Mouse (Mus musculus) stomach, embryonic 16.5 days (tissue): ENCODE data around the gene Tgfbr3. TPM values are rescaled to one million over a fixed set of nuclear protein-coding genes. Genes with fewer than 3 reads are reported as not detected.
"Not testable (repeated sequence)": the region's sequence is repeated elsewhere in the genome, so short reads cannot be mapped to it uniquely, and the experiment has no call there.

Source experiments
- ATAC-seq: fragments of 200-750 bp; cut with Nextera tagmentation; 2 replicates; pipeline ENCODE4 v1.8.0; 2017; ENCODE audit warnings: moderate number of reproducible peaks, moderate TSS enrichment; ENCODE audit not compliant: insufficient read depth, low FRiP score
- H3K27ac ChIP-seq: fragments of 300-500 bp; sonication (generic); 2 replicates; pipeline ENCODE4 v1.5.1; 2014; ENCODE audit warnings: low read length
- H3K27me3 ChIP-seq: fragments of 300-500 bp; sonication (generic); 2 replicates; pipeline ENCODE4 v1.6.1; 2014; ENCODE audit warnings: low read length, control low read depth, mixed read lengths; ENCODE audit not compliant: control insufficient read depth, insufficient read depth
- H3K36me3 ChIP-seq: fragments of 300-500 bp; sonication (generic); 2 replicates; pipeline ENCODE4 v1.6.1; 2014; ENCODE audit warnings: low read length; ENCODE audit not compliant: control insufficient read depth, insufficient read depth
- H3K4me1 ChIP-seq: fragments of 300-500 bp; sonication (generic); 2 replicates; pipeline ENCODE4 v1.6.1; 2014; ENCODE audit warnings: low read length, control low read depth, mixed read lengths; ENCODE audit not compliant: control insufficient read depth, insufficient read depth
- H3K4me2 ChIP-seq: fragments of 300-500 bp; sonication (generic); 2 replicates; pipeline ENCODE4 v1.6.1; 2014; ENCODE audit warnings: low read depth, low read length, mixed read lengths
- H3K4me3 ChIP-seq: fragments of 300-500 bp; sonication (generic); replicated peaks from 2 replicates; pipeline ENCODE4 v1.5.1; 2014; ENCODE audit warnings: mild to moderate bottlenecking, low read length
- H3K9ac ChIP-seq: fragments of 300-500 bp; sonication (generic); 2 replicates; pipeline ENCODE4 v1.6.1; 2014; ENCODE audit warnings: low read length
- H3K9me3 ChIP-seq: fragments of 300-500 bp; sonication (generic); replicated peaks from 2 replicates; pipeline ENCODE4 v1.6.1; 2016; ENCODE audit warnings: low read length, control low read depth; ENCODE audit not compliant: control insufficient read depth
- WGBS: fragments of 180-500 bp; shearing (Covaris S2); extraction: QIAGEN DNeasy Blood & Tissue Kit; methylation state at CpG from one replicate; pipeline ENCODE4 v1.1.7; 2014; 5-methylcytosine and 5-hydroxymethylcytosine counted together
- polyA plus RNA-seq: library from polyadenylated mRNA; unstranded; fragments of >200 nt; fragmentation: Nextera tagmentation; extraction: Ambion mirVana; gene quantifications from 2 replicates; pipeline ENCODE4 v1.2.1, GENCODE M21; 2015

Tgfbr3 gene
- polyA plus RNA-seq, 1 experiment from 2014 or later: 31.1 TPM

DNA sequence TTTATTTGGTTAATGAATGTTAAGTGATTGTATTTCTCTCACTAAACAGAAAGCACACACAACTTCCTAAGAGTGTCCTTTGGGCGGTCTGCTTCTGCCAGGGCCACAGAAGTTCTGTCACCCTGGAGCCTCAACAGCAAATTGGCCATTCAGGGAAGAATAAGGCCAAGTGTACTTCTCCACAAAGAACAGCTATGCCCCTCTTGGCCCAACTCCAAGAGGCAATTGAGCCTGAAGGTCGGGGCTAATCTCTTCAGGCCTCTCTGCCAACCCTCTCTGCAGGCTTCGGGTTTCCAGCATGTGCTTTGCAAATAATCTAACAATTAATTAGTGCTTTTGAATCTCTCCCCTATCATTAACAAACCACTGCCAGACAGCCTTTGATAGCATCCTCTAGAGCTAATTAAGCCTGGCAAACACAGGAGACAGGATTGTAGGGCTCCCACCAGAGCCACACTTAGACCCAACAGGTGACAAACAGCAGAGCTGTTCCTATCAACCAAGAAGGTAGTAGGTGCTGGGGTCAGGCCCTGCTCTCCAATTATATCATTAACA, 37.6 kb downstream of the Tgfbr3 start:
- Histone ChIP-seq H3K36me3 (peaks cover 10% of the 10 kb centered on the region; the same call in 1 of the 2 replicates), H3K9ac (no peak overlapping the region), H3K4me3 (no peak overlapping the region), H3K27me3 (no peaks in the 10 kb centered on the region), H3K9me3 (no peaks in the 10 kb centered on the region), H3K27ac (peak overlapping the region; percentile 63), H3K4me1 (peaks cover 26% of the 10 kb centered on the region), H3K4me2 (no peak overlapping the region)
- WGBS: 20% methylated on average over 3 of the region's 3 CpGs
- ATAC-seq: peak; percentile 63; the same call in 1 of the 2 replicates

DNA sequence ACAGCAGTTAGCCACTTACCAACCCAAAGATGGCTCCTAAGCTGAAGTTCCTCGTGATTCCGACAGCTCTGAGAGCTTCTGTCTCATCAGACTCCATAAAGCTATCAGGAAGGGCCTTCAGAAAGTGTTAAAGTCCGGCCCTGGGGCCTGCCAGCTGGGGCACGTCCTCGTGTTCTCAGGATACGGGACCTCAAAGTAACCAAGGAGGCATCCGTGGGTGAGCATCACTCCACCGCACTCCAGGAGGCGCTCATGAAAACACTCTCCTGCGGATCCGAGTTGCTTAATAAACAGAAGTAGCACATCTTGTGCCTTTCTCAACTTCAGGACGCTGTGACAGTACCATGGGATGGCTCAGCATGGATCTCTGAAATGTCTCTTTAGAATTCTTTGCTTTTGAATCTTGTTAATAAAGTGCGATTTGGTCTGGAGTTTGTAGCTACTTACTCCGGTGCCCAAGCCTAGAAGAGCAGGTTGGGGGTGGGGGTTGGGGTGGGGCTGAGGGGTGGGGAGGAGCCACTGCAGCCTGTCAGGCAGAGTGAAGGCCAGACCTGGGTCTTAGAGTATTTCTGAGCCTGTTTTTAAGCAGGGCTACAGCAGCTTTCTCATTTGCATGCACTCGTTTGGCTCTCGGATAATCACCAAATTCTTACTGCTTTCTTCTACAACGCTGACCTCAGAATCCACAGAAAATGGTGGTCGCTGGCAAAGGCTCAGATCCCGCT, 38.7 kb downstream of the Tgfbr3 start:
- Histone ChIP-seq H3K27me3 (no peaks in the 10 kb centered on the region), H3K4me2 (peak overlapping the region; percentile 0; the same call in 1 of the 2 replicates), H3K36me3 (peaks cover 10% of the 10 kb centered on the region; the same call in 1 of the 2 replicates), H3K4me1 (peaks cover 26% of the 10 kb centered on the region), H3K9me3 (no peaks in the 10 kb centered on the region), H3K9ac (no peak overlapping the region), H3K27ac (no peak overlapping the region; the same call in 1 of the 2 replicates), H3K4me3 (no peak overlapping the region)
- WGBS: 43% methylated on average over 19 of the region's 19 CpGs
- no peak for ATAC-seq

DNA sequence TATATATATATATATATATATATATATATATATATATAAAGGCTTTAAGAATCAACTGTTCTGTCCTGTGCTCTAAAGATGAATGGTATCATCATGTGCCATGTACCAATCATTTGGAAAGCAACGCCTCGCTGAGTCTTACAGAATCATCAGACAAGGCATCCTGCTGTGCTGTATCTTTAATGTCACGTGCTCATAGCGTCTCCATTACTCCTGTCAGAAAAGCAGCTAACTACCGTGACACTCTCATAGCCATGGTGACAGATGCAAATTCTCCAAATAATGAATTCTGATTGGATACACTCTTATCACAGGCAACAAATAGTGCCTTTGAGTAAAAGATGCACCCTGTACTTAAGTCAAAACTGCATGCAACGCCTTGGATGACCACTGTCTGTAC, 40.7 kb downstream of the Tgfbr3 start:
- no peak overlapping the region for H3K9ac ChIP-seq
- ATAC-seq: no peak
- WGBS: 95% methylated on average over 6 of the region's 6 CpGs

DNA sequence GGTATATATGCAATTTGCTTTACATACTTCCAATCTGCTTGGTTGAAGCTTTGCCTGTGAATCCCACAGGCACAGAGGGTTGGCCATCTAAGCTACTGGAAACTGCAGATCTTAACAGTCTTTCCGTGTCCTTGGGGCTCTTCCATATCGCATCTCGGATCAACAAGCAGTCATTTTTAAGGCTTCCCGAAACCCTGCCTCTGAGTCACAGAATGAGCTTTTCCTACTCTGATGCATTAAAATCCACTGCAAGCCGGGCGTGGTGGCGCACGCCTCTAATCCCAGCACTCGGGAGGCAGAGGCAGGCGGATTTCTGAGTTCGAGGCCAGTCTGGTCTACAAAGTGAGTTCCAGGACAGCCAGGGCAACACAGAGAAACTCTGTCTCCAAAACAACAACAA, 41.1 kb downstream of the Tgfbr3 start:
- H3K27ac ChIP-seq, H3K9ac ChIP-seq, H3K36me3 ChIP-seq, H3K27me3 ChIP-seq, H3K4me3 ChIP-seq, ATAC-seq, H3K9me3 ChIP-seq, H3K4me2 ChIP-seq: not testable (repeated sequence)
- WGBS: 94% methylated on average over 11 of the region's 11 CpGs
- H3K4me1 ChIP-seq: peaks cover 26% of the 10 kb centered on the region

More for the DNA sequence above, 40.7 kb downstream of the Tgfbr3 start:
- H3K9me3 ChIP-seq: no peaks in the 10 kb centered on the region
- H3K36me3 ChIP-seq: 0 out of 2 replicates have a peak, but pooled peaks cover 4% of the 10 kb centered on the region
- H3K4me3 ChIP-seq: no peak overlapping the region
- no peak overlapping the region for H3K27ac ChIP-seq
- H3K4me2 ChIP-seq: no peak overlapping the region
- H3K4me1 ChIP-seq: peaks cover 26% of the 10 kb centered on the region
- no peaks in the 10 kb centered on the region for H3K27me3 ChIP-seq

DNA sequence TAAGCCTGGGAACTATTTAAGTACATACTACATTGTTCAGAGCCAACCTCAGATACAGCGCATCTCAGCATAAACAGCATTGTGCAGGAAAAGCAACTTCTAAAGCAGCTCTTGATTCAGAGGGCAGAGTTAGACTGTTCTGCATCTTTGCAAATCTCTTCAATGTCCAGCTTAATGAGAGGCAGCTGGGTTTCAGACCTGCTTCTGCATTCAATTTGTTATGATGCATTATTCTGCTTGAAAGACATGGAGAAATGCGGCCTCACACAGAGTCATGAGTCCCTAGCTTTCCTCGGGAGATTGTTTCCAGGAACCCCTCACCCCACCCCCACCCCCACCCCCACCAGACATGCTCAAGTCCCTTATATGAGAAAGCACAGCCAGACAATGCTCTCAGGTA, 41.6 kb downstream of the Tgfbr3 start:
- H3K4me3 ChIP-seq: no peak overlapping the region
- H3K27ac ChIP-seq: no peak overlapping the region
- H3K9ac ChIP-seq: no peak overlapping the region
- H3K4me1 ChIP-seq: peaks cover 23% of the 10 kb centered on the region
- no peaks in the 10 kb centered on the region for H3K9me3 ChIP-seq
- no peaks in the 10 kb centered on the region for H3K27me3 ChIP-seq
- 0 out of 2 replicates have a peak, but pooled peaks cover 4% of the 10 kb centered on the region for H3K36me3 ChIP-seq
- no peak for ATAC-seq
- H3K4me2 ChIP-seq: no peak overlapping the region
- WGBS: 69% methylated on average over 3 of the region's 3 CpGs

DNA sequence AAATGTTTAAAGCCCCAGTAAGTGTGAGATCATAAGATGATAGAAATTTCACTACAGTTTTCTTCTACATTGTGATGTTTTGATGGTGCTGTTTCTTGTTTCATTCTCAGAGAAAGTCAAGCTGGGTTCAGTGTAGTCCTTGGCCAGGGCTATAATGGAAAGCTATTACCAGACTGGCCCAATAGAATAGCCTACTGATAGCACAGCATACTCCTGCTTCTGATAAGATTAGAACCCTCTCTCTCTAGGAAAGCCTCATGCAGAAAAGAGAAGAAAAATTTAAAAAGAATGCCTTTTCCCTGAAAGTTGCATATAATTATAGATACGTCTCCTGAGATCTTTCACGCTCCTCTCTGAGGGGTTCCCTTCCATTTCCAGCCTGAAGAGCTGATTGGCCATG, 46.0 kb downstream of the Tgfbr3 start:
- H3K4me1 ChIP-seq: peaks cover 10% of the 10 kb centered on the region
- H3K9me3 ChIP-seq: no peaks in the 10 kb centered on the region
- no peak overlapping the region for H3K4me3 ChIP-seq
- no peak overlapping the region for H3K4me2 ChIP-seq
- no peak overlapping the region for H3K27ac ChIP-seq
- WGBS: 91% methylated on average over 2 of the region's 2 CpGs
- no peaks in the 10 kb centered on the region for H3K36me3 ChIP-seq
- no peak for ATAC-seq
- no peak overlapping the region for H3K9ac ChIP-seq
- no peaks in the 10 kb centered on the region for H3K27me3 ChIP-seq

DNA sequence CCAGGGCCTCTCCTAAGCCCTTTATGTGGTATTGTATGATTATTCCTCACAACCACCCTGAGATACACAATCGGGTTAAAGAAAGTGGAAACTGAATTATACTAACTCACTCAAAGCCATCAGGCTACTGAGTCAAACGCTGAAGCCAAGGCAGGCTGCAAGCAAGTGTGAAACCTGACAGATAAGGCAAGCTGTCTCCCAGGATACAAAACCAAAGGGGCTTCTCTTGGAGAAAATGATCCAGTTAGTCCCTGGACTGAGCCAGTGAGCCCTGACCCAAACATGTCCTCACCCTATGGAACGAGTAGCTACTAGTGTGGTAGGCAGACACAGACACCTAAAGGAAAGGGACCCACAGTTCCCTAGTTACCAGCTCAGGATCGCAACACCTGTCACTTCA, 46.4 kb downstream of the Tgfbr3 start:
- H3K4me2 ChIP-seq: no peak overlapping the region
- WGBS: 69% methylated on average over 4 of the region's 4 CpGs

DNA sequence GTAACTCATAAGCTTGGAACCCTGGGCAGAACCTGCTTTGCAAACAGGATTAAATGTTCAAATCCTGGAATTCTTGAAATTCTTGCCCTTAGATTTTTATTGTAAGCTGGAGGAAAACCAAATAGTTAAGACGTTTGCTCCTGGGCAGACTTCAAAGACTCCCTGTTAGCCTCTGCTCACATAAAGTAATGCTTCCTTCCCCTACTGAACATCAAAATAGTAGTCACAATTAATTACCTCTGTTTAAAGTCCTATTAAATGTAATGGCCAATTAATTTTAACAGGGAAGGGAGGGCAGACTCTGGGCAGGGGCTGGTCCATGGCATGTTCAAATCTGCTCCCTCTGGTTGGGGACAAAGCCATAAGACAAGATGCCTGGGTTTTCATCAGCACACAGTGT, 49.2 kb downstream of the Tgfbr3 start:
- 39% methylated on average over 1 of the region's 1 CpGs for WGBS
- Histone ChIP-seq H3K9ac (no peak overlapping the region), H3K4me2 (no peak overlapping the region), H3K4me1 (peaks cover 39% of the 10 kb centered on the region), H3K27ac (no peak overlapping the region), H3K36me3 (no peaks in the 10 kb centered on the region), H3K4me3 (no peak overlapping the region), H3K27me3 (no peaks in the 10 kb centered on the region), H3K9me3 (no peaks in the 10 kb centered on the region)
- no peak for ATAC-seq

More for the DNA sequence above, 46.4 kb downstream of the Tgfbr3 start:
- H3K9me3 ChIP-seq: no peaks in the 10 kb centered on the region
- peaks cover 15% of the 10 kb centered on the region for H3K4me1 ChIP-seq
- no peaks in the 10 kb centered on the region for H3K36me3 ChIP-seq
- H3K27ac ChIP-seq: no peak overlapping the region
- no peak for ATAC-seq
- H3K4me3 ChIP-seq: no peak overlapping the region
- no peak overlapping the region for H3K9ac ChIP-seq
- H3K27me3 ChIP-seq: no peaks in the 10 kb centered on the region

DNA sequence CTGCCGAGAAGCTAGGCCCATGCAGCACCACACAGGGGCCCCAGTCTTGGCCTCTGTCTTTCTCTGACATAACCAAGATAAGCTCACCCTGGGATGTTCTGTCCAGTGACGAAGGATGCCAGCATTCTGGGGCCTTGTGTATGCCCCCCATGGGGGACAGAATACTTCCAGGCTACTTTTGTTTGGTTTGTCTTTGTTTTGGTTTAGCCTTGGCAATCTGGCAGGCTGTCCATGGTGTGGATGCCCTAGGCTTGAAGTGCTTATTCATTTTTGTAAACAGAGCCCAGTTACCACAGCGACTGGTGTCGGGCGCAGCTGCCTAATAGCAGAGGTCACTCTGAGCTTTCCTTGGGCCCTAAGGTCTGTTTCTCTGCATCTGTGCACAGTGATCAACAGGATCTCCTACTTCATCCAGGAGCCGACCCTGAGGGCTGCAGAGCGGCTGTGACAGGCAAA, 51.4 kb downstream of the Tgfbr3 start:
- Histone ChIP-seq H3K4me2 (no peak overlapping the region), H3K9ac (no peak overlapping the region), H3K36me3 (no peaks in the 10 kb centered on the region), H3K4me3 (no peak overlapping the region), H3K4me1 (peaks cover 59% of the 10 kb centered on the region), H3K9me3 (no peaks in the 10 kb centered on the region), H3K27me3 (no peaks in the 10 kb centered on the region), H3K27ac (peak overlapping the region; percentile 14; the same call in 1 of the 2 replicates)
- no peak for ATAC-seq
- WGBS: 43% methylated on average over 7 of the region's 7 CpGs
